Mouse (Mus musculus): ENCODE results near the gene Ccn1. TPM values are rescaled to one million over a fixed set of nuclear protein-coding genes. Genes with fewer than 3 reads are reported as not detected.

Ccn1 gene
- total and polyA plus RNA-seq, 2 experiments from 2014 or later = 4.9 to 5.6 TPM

GRCm38 (mm10) chr3:145684604-145685441 is 35.0 kb upstream of the Ccn1 start:
- Histone ChIP-seq H3K36me3 (ENCODE audit: insufficient read depth, low read length) (no peaks in the 10 kb centered on the region), H3K4me2 (ENCODE audit: low read depth, low read length, poor library complexity, severe bottlenecking) (no peak overlapping the region), H3K9me3 (ENCODE audit: low read length) (no peaks in the 10 kb centered on the region), H3K27ac (ENCODE audit: low read depth, low read length) (no peak overlapping the region), H3K4me3 (ENCODE audit: low read depth, low read length) (no peak overlapping the region), H3K4me1 (ENCODE audit: insufficient read depth, low read length) (no peaks in the 10 kb centered on the region; the same call in 1 of the 2 replicates), H3K9ac (replicated peaks; ENCODE audit: low read length, poor library complexity, severe bottlenecking) (no peak overlapping the region), H3K27me3 (ENCODE audit: insufficient read depth, low read length) (no peaks in the 10 kb centered on the region)
- ATAC-seq (ENCODE audit: low FRiP score) (no peak), DNase-seq (ENCODE audit: low spot score) (no peak)
- 66% methylated on average over 19 of the region's 19 CpGs for whole genome bisulfite sequencing
- TF ChIP-seq CTCF (IDR thresholded peaks at IDR 0.05) = no peak

- H3K27me3 ChIP-seq (ENCODE audit: insufficient read depth, low read length) = no peaks in the 10 kb centered on the region
Measured at GRCm38 (mm10) chr3:145684201-145684600, 34.4 kb upstream of the Ccn1 start.

GRCm38 (mm10) chr3:145681348-145681935 is 31.7 kb upstream of the Ccn1 start:
- Histone ChIP-seq H3K4me3 (ENCODE audit: low read depth, low read length) (no peak overlapping the region), H3K4me1 (ENCODE audit: insufficient read depth, low read length) (no peaks in the 10 kb centered on the region; the same call in 1 of the 2 replicates), H3K27me3 (ENCODE audit: insufficient read depth, low read length) (no peaks in the 10 kb centered on the region), H3K4me2 (ENCODE audit: low read depth, low read length, poor library complexity, severe bottlenecking) (no peak overlapping the region), H3K9me3 (ENCODE audit: low read length) (no peaks in the 10 kb centered on the region), H3K9ac (replicated peaks; ENCODE audit: low read length, poor library complexity, severe bottlenecking) (no peak overlapping the region), H3K27ac (ENCODE audit: low read depth, low read length) (peak overlapping the region; percentile 38), H3K36me3 (ENCODE audit: insufficient read depth, low read length) (no peaks in the 10 kb centered on the region)
- 57% methylated on average over 10 of the region's 10 CpGs for WGBS
- peak; percentile 76 for DNase-seq (ENCODE audit: low spot score)
- ATAC-seq (ENCODE audit: low FRiP score) = peak; percentile 38
- TF ChIP-seq CTCF (IDR thresholded peaks at IDR 0.05) = no peak

More at GRCm38 (mm10) chr3:145684201-145684600, 34.4 kb upstream of the Ccn1 start:
- DNase-seq (ENCODE audit: low spot score) = no peak
- no peak overlapping the region for H3K27ac ChIP-seq (ENCODE audit: low read depth, low read length)
- 59% methylated on average over 4 of the region's 4 CpGs for WGBS
- no peak overlapping the region for H3K9ac ChIP-seq (replicated peaks; ENCODE audit: low read length, poor library complexity, severe bottlenecking)
- H3K4me3 ChIP-seq (ENCODE audit: low read depth, low read length) = no peak overlapping the region
- H3K36me3 ChIP-seq (ENCODE audit: insufficient read depth, low read length) = no peaks in the 10 kb centered on the region
- TF ChIP-seq CTCF (IDR thresholded peaks at IDR 0.05) = no peak
- H3K4me2 ChIP-seq (ENCODE audit: low read depth, low read length, poor library complexity, severe bottlenecking) = no peak overlapping the region
- no peaks in the 10 kb centered on the region for H3K9me3 ChIP-seq (ENCODE audit: low read length)
- ATAC-seq (ENCODE audit: low FRiP score) = no peak
- no peaks in the 10 kb centered on the region; the same call in 1 of the 2 replicates for H3K4me1 ChIP-seq (ENCODE audit: insufficient read depth, low read length)

GRCm38 (mm10) chr3:145680686-145681085 is 30.9 kb upstream of the Ccn1 start:
- no peak overlapping the region for H3K27ac ChIP-seq (ENCODE audit: low read depth, low read length)
- H3K4me1 ChIP-seq (ENCODE audit: insufficient read depth, low read length) = no peaks in the 10 kb centered on the region; the same call in 1 of the 2 replicates
- no peak overlapping the region for H3K4me3 ChIP-seq (ENCODE audit: low read depth, low read length)
- no peaks in the 10 kb centered on the region for H3K36me3 ChIP-seq (ENCODE audit: insufficient read depth, low read length)
- no peak overlapping the region for H3K4me2 ChIP-seq (ENCODE audit: low read depth, low read length, poor library complexity, severe bottlenecking)
- ATAC-seq (ENCODE audit: low FRiP score) (no peak), DNase-seq (ENCODE audit: low spot score) (no peak)
- H3K9me3 ChIP-seq (ENCODE audit: low read length) = no peaks in the 10 kb centered on the region
- no peak overlapping the region for H3K9ac ChIP-seq (replicated peaks; ENCODE audit: low read length, poor library complexity, severe bottlenecking)
- TF ChIP-seq CTCF (IDR thresholded peaks at IDR 0.05) = no peak
- WGBS = 96% methylated on average over 5 of the region's 5 CpGs
- no peaks in the 10 kb centered on the region for H3K27me3 ChIP-seq (ENCODE audit: insufficient read depth, low read length)

GRCm38 (mm10) chr3:145676212-145676611 is 26.4 kb upstream of the Ccn1 start:
- WGBS = 82% methylated on average over 6 of the region's 6 CpGs
- H3K27ac ChIP-seq (ENCODE audit: low read depth, low read length) = no peak overlapping the region
- ATAC-seq (ENCODE audit: low FRiP score) (no peak), DNase-seq (ENCODE audit: low spot score) (no peak)
- no peak for TF ChIP-seq CTCF (IDR thresholded peaks at IDR 0.05)
- no peak overlapping the region for H3K9ac ChIP-seq (replicated peaks; ENCODE audit: low read length, poor library complexity, severe bottlenecking)
- H3K36me3 ChIP-seq (ENCODE audit: insufficient read depth, low read length) = no peaks in the 10 kb centered on the region
- no peaks in the 10 kb centered on the region for H3K27me3 ChIP-seq (ENCODE audit: insufficient read depth, low read length)
- H3K9me3 ChIP-seq (ENCODE audit: low read length) = no peaks in the 10 kb centered on the region
- H3K4me1 ChIP-seq (ENCODE audit: insufficient read depth, low read length) = no peaks in the 10 kb centered on the region
- no peak overlapping the region for H3K4me3 ChIP-seq (ENCODE audit: low read depth, low read length)
- H3K4me2 ChIP-seq (ENCODE audit: low read depth, low read length, poor library complexity, severe bottlenecking) = no peak overlapping the region

- H3K27ac ChIP-seq (ENCODE audit: low read depth, low read length) = no peak overlapping the region
- TF ChIP-seq CTCF (IDR thresholded peaks at IDR 0.05) = no peak
- H3K4me1 ChIP-seq (ENCODE audit: insufficient read depth, low read length) = no peaks in the 10 kb centered on the region
- H3K4me3 ChIP-seq (ENCODE audit: low read depth, low read length) = no peak overlapping the region
- 85% methylated on average over 2 of the region's 2 CpGs for WGBS
- H3K9me3 ChIP-seq (ENCODE audit: low read length) = no peaks in the 10 kb centered on the region
- ATAC-seq (ENCODE audit: low FRiP score) (no peak), DNase-seq (ENCODE audit: low spot score) (no peak)
- H3K36me3 ChIP-seq (ENCODE audit: insufficient read depth, low read length) = no peaks in the 10 kb centered on the region
- no peak overlapping the region for H3K9ac ChIP-seq (replicated peaks; ENCODE audit: low read length, poor library complexity, severe bottlenecking)
- H3K27me3 ChIP-seq (ENCODE audit: insufficient read depth, low read length) = no peaks in the 10 kb centered on the region
- H3K4me2 ChIP-seq (ENCODE audit: low read depth, low read length, poor library complexity, severe bottlenecking) = no peak overlapping the region
Measured at GRCm38 (mm10) chr3:145674815-145675214, 25.0 kb upstream of the Ccn1 start.

Data from midbrain, postnatal 0 days (tissue).